Mouse (Mus musculus) embryonic fibroblast, embryonic 13.5 days (primary cell): ENCODE data around the gene Jmjd6.

Experiments
- CTCF ChIP-seq: IDR thresholded peaks from 2 replicates; pipeline ENCODE4 v1.5.1; 2011; ENCODE audit warnings: mild to moderate bottlenecking, control low read depth, low read length, moderate library complexity, borderline replicate concordance; ENCODE audit not compliant: insufficient read depth
- POLR2A ChIP-seq: IDR thresholded peaks from 2 replicates; pipeline ENCODE4 v1.6.1; 2011; ENCODE audit warnings: low read depth, mild to moderate bottlenecking, control low read depth, low read length, moderate library complexity

DNA sequence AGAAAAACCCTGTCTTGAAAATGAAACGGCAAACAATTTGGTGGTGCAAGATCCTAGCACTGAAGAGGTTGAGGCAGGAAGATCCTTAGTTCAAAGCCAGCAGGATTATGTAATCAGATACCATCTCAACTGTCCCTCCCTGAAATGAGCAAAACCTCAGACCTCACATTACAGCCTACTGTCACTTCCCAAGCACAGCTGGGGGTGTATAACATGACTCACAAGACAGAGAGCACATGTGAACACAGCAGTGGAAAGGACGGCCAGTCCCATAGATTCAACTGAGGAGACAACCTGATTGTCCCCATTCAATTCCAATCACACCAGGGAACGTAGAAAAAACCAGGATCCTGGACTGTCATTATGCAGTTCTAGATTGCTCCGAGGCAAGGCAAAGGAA is 7.0 kb downstream of the Jmjd6 start:
- TF ChIP-seq CTCF (no peak), POLR2A (no peak)
